Mouse (Mus musculus) embryonic fibroblast, embryonic 13.5 days (primary cell): ENCODE measurements at regions not wholly inside any gene's neighbourhood (a gene's known extent, or its start where the extent isn't known, plus 50 kb on each side); places are given as distances from the start of the nearest gene placed in this dataset.

ENCODE experiments used
- CTCF ChIP-seq: IDR thresholded peaks from 2 replicates; pipeline ENCODE4 v1.5.1; 2011; ENCODE audit warnings: mild to moderate bottlenecking, control low read depth, low read length, moderate library complexity, borderline replicate concordance; ENCODE audit not compliant: insufficient read depth
- POLR2A ChIP-seq: IDR thresholded peaks from 2 replicates; pipeline ENCODE4 v1.6.1; 2011; ENCODE audit warnings: low read depth, mild to moderate bottlenecking, control low read depth, low read length, moderate library complexity

- no peak for TF ChIP-seq POLR2A
- TF ChIP-seq CTCF = no peak
These were observed 103.8 kb upstream of the Thpo start for GRCm38 (mm10) chr16:20838151-20838550.
